Mouse (Mus musculus): Measurements from ENCODE around the gene Rfc2. TPM values are rescaled to one million over a fixed set of nuclear protein-coding genes. Genes with fewer than 3 reads are reported as not detected.
A peak's percentile ranks its signal among the peaks of the same experiment; 100 is the strongest.

Gene Rfc2
- polyA plus RNA-seq, 1 experiment from 2014 or later, result 299 TPM

GRCm38 (mm10) chr5:134615380-134615779, 34.2 kb downstream of the Rfc2 start:
- Histone ChIP-seq H3K4me3 (replicated peaks) (no peak overlapping the region), H3K27me3 (no peaks in the 10 kb centered on the region), H3K4me1 (no peaks in the 10 kb centered on the region), H3K27ac (no peak overlapping the region), H3K9ac (no peak overlapping the region), H3K9me3 (replicated peaks) (no peaks in the 10 kb centered on the region), H3K36me3 (peaks cover 44% of the 10 kb centered on the region), H3K4me2 (no peak overlapping the region)
- ATAC-seq (replicated peaks; ENCODE audit: low FRiP score), result no peak
- 79% methylated on average over 8 of the region's 8 CpGs for WGBS

DNA sequence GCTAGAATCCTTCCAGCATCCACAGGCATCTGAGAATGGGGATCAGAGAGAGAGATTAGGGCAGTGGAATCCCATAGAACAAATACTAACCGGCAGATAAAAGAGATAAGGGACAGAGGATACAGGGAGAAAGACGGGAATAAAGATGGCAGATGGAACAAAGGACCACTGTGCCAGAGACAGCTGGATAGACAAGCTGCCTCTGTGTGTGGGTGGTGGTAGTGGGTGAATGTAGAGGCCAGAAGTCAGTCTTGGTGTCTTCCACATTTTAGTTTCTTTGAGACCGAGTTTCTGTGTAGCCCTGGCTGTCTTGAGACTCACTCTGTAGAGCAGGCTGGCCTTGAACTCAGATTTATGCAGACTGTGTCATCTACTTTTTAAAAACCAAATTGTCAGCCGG, 34.6 kb downstream of the Rfc2 start:
- no peaks in the 10 kb centered on the region for H3K27me3 ChIP-seq
- H3K4me1 ChIP-seq, result no peaks in the 10 kb centered on the region
- WGBS, result 80% methylated on average over 4 of the region's 4 CpGs
- H3K36me3 ChIP-seq, result peaks cover 48% of the 10 kb centered on the region
- H3K4me2 ChIP-seq, result no peak overlapping the region
- H3K27ac ChIP-seq, result no peak overlapping the region
- no peak for ATAC-seq (replicated peaks; ENCODE audit: low FRiP score)
- H3K9ac ChIP-seq, result no peak overlapping the region
- H3K4me3 ChIP-seq (replicated peaks), result no peak overlapping the region
- H3K9me3 ChIP-seq (replicated peaks), result no peaks in the 10 kb centered on the region

DNA sequence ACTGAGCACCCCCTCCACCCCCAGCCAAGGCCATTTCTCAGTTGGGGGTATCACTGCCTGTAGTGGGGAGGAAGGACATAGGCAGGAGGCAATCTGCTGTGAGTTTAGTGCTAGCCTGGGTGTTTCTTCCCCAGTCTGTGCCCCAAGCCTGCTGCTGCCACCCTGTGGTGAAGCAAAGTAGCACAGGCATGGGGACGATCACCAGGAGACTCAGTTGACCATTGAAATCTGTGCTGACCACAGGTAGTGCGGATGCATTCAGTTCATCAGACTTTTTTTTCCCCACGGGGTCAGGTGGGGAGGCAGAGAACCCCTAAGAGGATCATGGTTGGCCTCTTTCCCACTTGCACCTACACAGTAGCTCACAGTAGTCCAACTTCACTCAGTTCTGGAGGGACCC, 35.9 kb downstream of the Rfc2 start:
- Histone ChIP-seq H3K4me1 (no peaks in the 10 kb centered on the region), H3K9ac (no peak overlapping the region), H3K4me3 (replicated peaks) (no peak overlapping the region), H3K27ac (no peak overlapping the region), H3K9me3 (replicated peaks) (no peaks in the 10 kb centered on the region), H3K4me2 (no peak overlapping the region), H3K27me3 (no peaks in the 10 kb centered on the region), H3K36me3 (peaks cover 61% of the 10 kb centered on the region)
- ATAC-seq (replicated peaks; ENCODE audit: low FRiP score), result 0 out of 2 replicates have a peak, but pooled peaks have one; percentile 9
- WGBS, result 76% methylated on average over 3 of the region's 3 CpGs

DNA sequence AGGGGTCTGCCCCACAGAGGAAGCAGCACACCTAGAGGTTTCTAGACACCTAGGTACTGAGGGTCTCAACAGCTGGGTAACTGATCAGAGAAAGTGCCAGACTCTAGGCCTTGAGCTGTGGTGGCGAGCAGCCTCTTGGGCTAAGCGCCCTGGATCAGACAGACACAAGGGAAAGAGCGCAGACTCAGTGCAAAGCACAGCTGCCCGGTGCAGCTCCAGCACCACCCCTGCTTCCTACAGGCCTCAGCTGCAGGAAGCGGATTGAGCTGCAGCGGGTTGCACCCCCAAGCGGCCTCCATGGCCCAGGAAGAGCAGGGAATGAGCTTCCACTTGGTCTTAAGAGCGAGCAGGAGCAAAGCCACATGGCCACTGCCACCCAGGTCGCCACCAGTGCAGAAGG, 39.3 kb downstream of the Rfc2 start:
- 93% methylated on average over 9 of the region's 9 CpGs for WGBS
- Histone ChIP-seq H3K4me1 (no peaks in the 10 kb centered on the region), H3K9ac (no peak overlapping the region), H3K27ac (no peak overlapping the region), H3K4me3 (replicated peaks) (no peak overlapping the region), H3K27me3 (no peaks in the 10 kb centered on the region), H3K4me2 (no peak overlapping the region), H3K36me3 (peaks cover 94% of the 10 kb centered on the region), H3K9me3 (replicated peaks) (no peaks in the 10 kb centered on the region)
- ATAC-seq (replicated peaks; ENCODE audit: low FRiP score), result no peak

- Histone ChIP-seq H3K4me3 (replicated peaks) (no peak overlapping the region), H3K9ac (no peak overlapping the region)
- 87% methylated on average over 16 of the region's 16 CpGs for WGBS
Observed at GRCm38 (mm10) chr5:134621099-134621640, 40.0 kb downstream of the Rfc2 start.

DNA sequence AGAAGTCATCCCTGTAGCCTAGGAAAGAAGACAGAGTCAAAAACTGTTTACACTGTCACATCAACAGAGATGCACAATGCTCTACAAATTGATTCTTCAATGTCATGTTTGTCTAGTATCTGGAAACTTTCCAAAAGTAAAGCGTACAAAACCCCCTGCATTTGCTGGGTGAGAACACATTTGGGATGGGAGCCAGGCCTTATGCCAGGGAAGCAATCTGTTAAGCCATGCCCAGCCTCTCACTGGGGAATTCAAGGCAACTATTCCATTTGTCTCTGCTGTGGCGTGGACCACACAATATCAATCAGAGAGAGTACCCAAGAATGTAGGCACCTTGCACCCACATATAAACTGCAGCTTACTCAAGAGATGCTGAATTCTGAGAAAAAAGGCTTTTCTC, 40.9 kb downstream of the Rfc2 start:
- H3K9me3 ChIP-seq (replicated peaks), result no peaks in the 10 kb centered on the region
- no peak overlapping the region for H3K9ac ChIP-seq
- no peak overlapping the region for H3K4me3 ChIP-seq (replicated peaks)
- WGBS, result 87% methylated on average over 2 of the region's 2 CpGs
- no peak overlapping the region for H3K27ac ChIP-seq
- no peak overlapping the region for H3K4me2 ChIP-seq
- H3K4me1 ChIP-seq, result no peaks in the 10 kb centered on the region
- peaks cover 99% of the 10 kb centered on the region for H3K36me3 ChIP-seq
- H3K27me3 ChIP-seq, result no peaks in the 10 kb centered on the region
- no peak for ATAC-seq (replicated peaks; ENCODE audit: low FRiP score)

More at GRCm38 (mm10) chr5:134621099-134621640, 40.0 kb downstream of the Rfc2 start:
- ATAC-seq (replicated peaks; ENCODE audit: low FRiP score), result no peak
- H3K9me3 ChIP-seq (replicated peaks), result no peaks in the 10 kb centered on the region
- peaks cover 98% of the 10 kb centered on the region for H3K36me3 ChIP-seq
- no peaks in the 10 kb centered on the region for H3K4me1 ChIP-seq
- no peak overlapping the region for H3K4me2 ChIP-seq
- H3K27ac ChIP-seq, result no peak overlapping the region
- no peaks in the 10 kb centered on the region for H3K27me3 ChIP-seq

- Histone ChIP-seq H3K27me3 (no peaks in the 10 kb centered on the region), H3K27ac (no peak overlapping the region), H3K9me3 (replicated peaks) (no peaks in the 10 kb centered on the region), H3K36me3 (peaks cover 94% of the 10 kb centered on the region), H3K4me2 (no peak overlapping the region), H3K4me3 (replicated peaks) (no peak overlapping the region), H3K4me1 (peaks cover 14% of the 10 kb centered on the region; the same call in 1 of the 2 replicates), H3K9ac (no peak overlapping the region)
- 68% methylated on average over 4 of the region's 4 CpGs for WGBS
- ATAC-seq (replicated peaks; ENCODE audit: low FRiP score), result no peak
Observed at GRCm38 (mm10) chr5:134629508-134629907, 48.3 kb downstream of the Rfc2 start.

DNA sequence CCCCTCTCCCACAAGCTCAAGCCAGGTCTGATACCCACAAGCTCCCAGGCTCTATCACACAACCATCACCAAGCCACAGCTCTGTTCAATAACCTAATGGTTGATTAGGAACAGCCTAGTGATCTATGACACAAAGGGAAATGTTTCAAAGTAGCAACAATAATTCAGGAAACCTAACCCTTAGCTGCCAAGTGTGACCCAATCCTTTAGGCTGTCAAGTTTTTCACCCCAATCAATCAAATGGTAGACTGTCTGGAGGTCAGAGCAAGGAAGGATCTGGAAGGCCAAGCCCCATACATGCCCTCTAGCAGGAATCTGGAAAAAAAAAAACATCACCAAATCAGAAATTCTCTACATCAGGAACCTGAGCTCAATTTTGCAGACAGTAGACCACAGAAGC, 49.7 kb downstream of the Rfc2 start:
- Histone ChIP-seq H3K27me3 (no peaks in the 10 kb centered on the region), H3K36me3 (peaks cover 92% of the 10 kb centered on the region), H3K4me2 (no peak overlapping the region), H3K9ac (no peak overlapping the region), H3K27ac (no peak overlapping the region), H3K4me3 (replicated peaks) (no peak overlapping the region), H3K9me3 (replicated peaks) (no peaks in the 10 kb centered on the region), H3K4me1 (peaks cover 16% of the 10 kb centered on the region)
- no peak for ATAC-seq (replicated peaks; ENCODE audit: low FRiP score)

DNA sequence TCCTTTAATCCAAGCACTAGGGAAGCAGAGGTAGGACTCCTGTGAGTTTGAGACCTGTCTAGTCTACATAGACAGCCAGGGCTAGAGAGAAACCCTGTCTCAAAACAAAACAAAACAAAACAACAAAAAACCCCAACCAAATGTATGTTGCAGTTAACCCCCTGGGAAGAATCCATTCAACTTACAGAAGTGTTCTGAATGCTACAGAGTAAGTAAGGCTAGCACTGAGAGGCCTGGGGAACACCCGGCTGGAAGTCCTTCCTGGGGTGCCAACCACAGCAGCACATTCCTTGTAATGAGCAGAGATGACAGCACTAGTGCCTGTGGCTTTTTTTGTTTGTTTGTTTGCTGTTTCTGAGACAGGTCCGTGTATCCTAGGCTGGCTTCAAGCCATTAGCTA, 51.7 kb downstream of the Rfc2 start:
- H3K27ac ChIP-seq, result no peak overlapping the region
- no peak overlapping the region for H3K4me2 ChIP-seq
- no peak for ATAC-seq (replicated peaks; ENCODE audit: low FRiP score)
- no peak overlapping the region for H3K4me3 ChIP-seq (replicated peaks)
- peaks cover 26% of the 10 kb centered on the region for H3K4me1 ChIP-seq
- WGBS, result 78% methylated on average over 2 of the region's 2 CpGs
- H3K27me3 ChIP-seq, result no peaks in the 10 kb centered on the region
- H3K9me3 ChIP-seq (replicated peaks), result no peaks in the 10 kb centered on the region
- H3K36me3 ChIP-seq, result peaks cover 85% of the 10 kb centered on the region
- no peak overlapping the region for H3K9ac ChIP-seq

DNA sequence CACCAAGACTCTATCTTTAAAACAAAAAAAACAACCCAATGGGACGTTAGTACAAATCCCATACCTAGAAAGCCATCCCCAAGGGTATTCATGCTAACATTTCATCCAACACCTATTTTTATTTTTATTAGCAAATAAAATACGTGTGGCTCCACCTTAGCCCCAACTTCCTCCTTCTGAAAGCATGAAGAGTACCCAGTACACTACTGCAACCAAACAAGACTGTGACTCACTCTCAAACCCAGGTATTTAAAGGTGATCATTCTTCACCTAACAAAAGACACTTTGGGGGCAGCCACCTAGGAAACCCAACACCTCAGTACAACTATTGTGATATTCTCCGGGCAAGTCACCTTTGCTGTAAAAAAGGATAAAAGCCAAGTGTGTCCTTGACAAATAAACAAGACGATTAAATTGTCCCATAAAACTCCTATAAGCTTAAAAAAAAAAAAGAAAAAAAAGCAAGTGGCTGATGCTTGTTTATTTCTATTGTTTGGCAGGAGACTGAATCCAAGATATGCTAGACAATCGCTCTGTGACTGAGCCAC, 56.7 kb downstream of the Rfc2 start:
- Histone ChIP-seq H3K27me3 (no peaks in the 10 kb centered on the region), H3K4me2 (peak overlapping the region; percentile 79), H3K9ac (peak overlapping the region; percentile 100), H3K36me3 (peaks cover 39% of the 10 kb centered on the region), H3K9me3 (replicated peaks) (no peaks in the 10 kb centered on the region), H3K4me3 (replicated peaks) (peak overlapping the region; percentile 98), H3K27ac (0 out of 2 replicates have a peak overlapping the region, but pooled peaks have one; percentile 97), H3K4me1 (peaks cover 24% of the 10 kb centered on the region)
- ATAC-seq (replicated peaks; ENCODE audit: low FRiP score), result no peak
- WGBS, result 12% methylated on average over 5 of the region's 5 CpGs

DNA sequence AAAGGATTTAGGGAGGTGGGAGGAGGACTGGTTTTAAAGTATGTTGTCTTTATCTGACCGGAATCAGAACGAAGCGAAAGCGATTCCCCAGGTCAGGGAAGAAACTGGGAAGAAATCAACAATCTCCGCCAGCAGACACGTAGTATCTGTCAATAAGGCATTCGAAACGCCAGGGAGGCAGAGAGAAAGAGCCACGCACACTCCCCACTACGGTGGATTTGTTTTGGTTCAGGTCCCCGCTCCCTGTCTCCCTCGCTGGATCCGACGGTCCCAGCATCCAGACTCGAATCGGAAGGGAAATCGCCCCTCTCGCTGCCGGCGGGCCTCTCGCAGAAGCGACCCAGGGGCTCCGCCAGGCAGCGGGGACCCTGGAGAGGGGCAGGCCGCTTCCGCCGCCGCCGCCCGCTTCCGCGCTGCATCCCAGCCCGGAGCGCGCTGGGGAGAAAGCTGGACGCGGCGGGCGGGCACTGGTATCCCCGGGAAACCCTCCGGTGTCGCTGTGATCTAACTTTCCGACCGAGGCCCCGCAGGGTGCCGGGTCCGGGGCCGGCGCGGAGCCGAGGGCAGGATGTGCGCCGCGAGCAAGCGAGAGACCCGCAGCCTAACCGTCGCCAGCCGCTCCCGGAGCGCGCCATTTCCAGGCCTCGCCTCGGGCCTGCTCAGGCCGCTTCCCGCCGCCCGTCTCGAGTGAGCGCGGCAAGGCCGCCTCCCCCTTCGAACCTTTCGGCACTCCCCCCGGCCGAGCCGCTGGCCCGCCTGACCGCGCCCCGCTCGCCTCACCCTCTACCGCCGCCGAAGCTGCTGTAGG, 57.5 kb downstream of the Rfc2 start:
- WGBS, result under 1% methylated on average over 83 of the region's 85 CpGs
- Histone ChIP-seq H3K27ac (peak overlapping the region; percentile 97), H3K4me2 (peak overlapping the region; percentile 79), H3K27me3 (no peaks in the 10 kb centered on the region), H3K36me3 (peaks cover 32% of the 10 kb centered on the region), H3K9ac (peak overlapping the region; percentile 100), H3K4me3 (replicated peaks) (peak overlapping the region; percentile 98), H3K9me3 (replicated peaks) (no peaks in the 10 kb centered on the region), H3K4me1 (peaks cover 20% of the 10 kb centered on the region)
- peak; percentile 81 for ATAC-seq (replicated peaks; ENCODE audit: low FRiP score)

DNA sequence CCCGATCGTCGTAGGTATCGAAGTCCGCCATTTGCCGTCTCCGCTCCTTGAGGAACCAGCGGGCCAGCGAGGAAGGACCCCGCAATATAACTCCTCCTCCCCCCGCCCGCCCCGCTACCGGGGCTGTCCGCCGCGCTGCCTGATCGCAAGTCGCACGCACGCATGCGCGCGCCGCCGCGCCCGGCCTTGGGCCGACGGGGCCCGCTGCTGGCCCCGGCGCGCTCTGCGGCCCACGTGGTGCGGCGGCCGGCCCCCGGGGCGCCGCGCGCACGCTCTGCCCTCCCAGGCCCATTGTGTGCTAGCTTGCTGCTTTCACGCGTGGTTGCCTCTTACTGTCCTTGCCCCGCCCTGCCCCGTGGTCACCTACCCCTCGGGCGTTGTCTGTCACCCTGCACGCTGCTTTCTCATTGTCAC, 58.1 kb downstream of the Rfc2 start, which contains the start of gene Eif4h:
Eif4h (minus strand) TSS at position 222 of the 414 bp plus-strand sequence.
- no peaks in the 10 kb centered on the region for H3K9me3 ChIP-seq (replicated peaks)
- H3K4me1 ChIP-seq, result peaks cover 21% of the 10 kb centered on the region
- peak within 1 kb of the TSS; percentile 79 for H3K4me2 ChIP-seq
- H3K4me3 ChIP-seq (replicated peaks), result peak within 1 kb of the TSS; percentile 98
- H3K36me3 ChIP-seq, result peaks cover 26% of the 10 kb centered on the region
- H3K27ac ChIP-seq, result peak within 1 kb of the TSS; percentile 97
- no peaks in the 10 kb centered on the region for H3K27me3 ChIP-seq
- H3K9ac ChIP-seq, result peak within 1 kb of the TSS; percentile 100
- ATAC-seq (replicated peaks; ENCODE audit: low FRiP score), result peak; percentile 96
- under 1% methylated on average over 49 of the region's 52 CpGs for WGBS

All from kidney, embryonic 15.5 days (tissue).